Mouse (Mus musculus): ENCODE data around the gene Borcs8. TPM values are rescaled to one million over a fixed set of nuclear protein-coding genes. Genes with fewer than 3 reads are reported as not detected.

The Borcs8 gene
- 55.3 and 65.4 TPM in 2 replicates for polyA plus RNA-seq (2015; fragmentation: Nextera tagmentation; extraction: Ambion mirVana)

DNA sequence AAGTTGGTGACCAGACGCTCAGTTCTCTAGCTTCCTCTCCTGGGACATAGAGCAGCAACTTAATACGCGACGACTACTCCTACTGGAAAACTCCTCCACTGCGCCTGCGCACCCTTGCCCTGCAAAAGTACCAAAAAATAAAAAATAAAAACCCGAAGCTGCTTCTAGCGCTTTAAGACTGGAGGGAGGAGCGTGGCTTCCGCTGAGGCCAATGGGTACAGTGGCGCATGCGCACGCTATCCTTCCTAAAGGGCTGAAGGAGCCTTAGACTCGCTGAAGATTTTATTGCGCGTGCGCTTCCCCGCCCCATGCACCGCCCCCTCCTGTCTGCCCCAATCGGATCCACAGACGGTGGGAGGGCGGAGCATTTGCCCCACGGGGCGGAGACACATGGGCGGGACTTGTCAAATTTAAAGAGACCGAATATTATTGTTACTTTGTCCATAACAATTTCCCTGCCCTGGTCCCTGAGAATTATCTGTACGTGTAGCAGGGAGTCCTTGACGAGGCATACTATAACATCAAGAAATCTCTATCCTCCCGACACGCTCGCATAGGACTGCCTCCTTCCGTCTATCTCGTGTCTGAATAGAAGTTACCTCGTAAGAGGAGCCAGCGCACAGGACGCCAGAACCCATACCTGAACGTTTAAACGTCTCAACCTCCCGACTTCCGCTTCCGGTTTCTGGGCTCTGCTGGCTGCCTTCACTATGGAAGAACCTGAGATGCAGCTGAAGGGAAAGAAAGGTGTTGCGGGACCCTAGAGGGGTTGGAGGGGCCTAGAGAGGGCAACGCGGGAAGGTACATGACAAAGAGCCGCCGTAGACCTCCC, at the start of gene Borcs8, which contains the start of the genes Rfxank and Mef2b:
Gene Borcs8, plus strand, starts transcription at position 474 of the 832 bp plus-strand sequence.
Gene Rfxank, minus strand, starts transcription at position 129 of the 832 bp plus-strand sequence.
Gene Mef2b, plus strand, starts transcription at position 686 of the 832 bp plus-strand sequence.
- Histone ChIP-seq H3K4me3 (replicated peaks) (peak within 1 kb of the TSS; percentile 92), H3K36me3 (peaks cover 44% of the 10 kb centered on the region), H3K27me3 (no peaks in the 10 kb centered on the region), H3K4me1 (peaks cover 21% of the 10 kb centered on the region), H3K27ac (replicated peaks) (peak within 1 kb of the TSS; percentile 92), H3K9ac (peak within 1 kb of the TSS; percentile 93), H3K4me2 (replicated peaks) (peak within 1 kb of the TSS; percentile 78), H3K9me3 (replicated peaks) (no peaks in the 10 kb centered on the region)
- peak; percentile 98 for ATAC-seq (ENCODE audit: insufficient number of reproducible peaks, low FRiP score, low TSS enrichment, low read depth)
- under 1% methylated on average over 46 of the region's 46 CpGs for WGBS

- Histone ChIP-seq H3K4me2 (replicated peaks) (no peak overlapping the region), H3K4me1 (peaks cover 5% of the 10 kb centered on the region), H3K27ac (replicated peaks) (no peak overlapping the region), H3K9me3 (replicated peaks) (no peaks in the 10 kb centered on the region), H3K27me3 (peaks cover 47% of the 10 kb centered on the region), H3K4me3 (replicated peaks) (no peak overlapping the region), H3K9ac (no peak overlapping the region), H3K36me3 (no peaks in the 10 kb centered on the region)
- no peak for ATAC-seq (ENCODE audit: insufficient number of reproducible peaks, low FRiP score, low TSS enrichment, low read depth)
- WGBS, result 36% methylated on average over 8 of the region's 8 CpGs
Measured at GRCm38 (mm10) chr8:70092786-70093185, 46.5 kb upstream of the Borcs8 start.

GRCm38 (mm10) chr8:70099276-70099675, 40.0 kb upstream of the Borcs8 start:
- 77% methylated on average over 8 of the region's 8 CpGs for WGBS
- Histone ChIP-seq H3K27ac (replicated peaks) (no peak overlapping the region), H3K9me3 (replicated peaks) (no peaks in the 10 kb centered on the region), H3K36me3 (no peaks in the 10 kb centered on the region), H3K4me2 (replicated peaks) (no peak overlapping the region), H3K27me3 (peaks cover 6% of the 10 kb centered on the region; the same call in 1 of the 2 replicates), H3K9ac (no peak overlapping the region), H3K4me1 (no peaks in the 10 kb centered on the region), H3K4me3 (replicated peaks) (no peak overlapping the region)
- ATAC-seq (ENCODE audit: insufficient number of reproducible peaks, low FRiP score, low TSS enrichment, low read depth), result no peak

DNA sequence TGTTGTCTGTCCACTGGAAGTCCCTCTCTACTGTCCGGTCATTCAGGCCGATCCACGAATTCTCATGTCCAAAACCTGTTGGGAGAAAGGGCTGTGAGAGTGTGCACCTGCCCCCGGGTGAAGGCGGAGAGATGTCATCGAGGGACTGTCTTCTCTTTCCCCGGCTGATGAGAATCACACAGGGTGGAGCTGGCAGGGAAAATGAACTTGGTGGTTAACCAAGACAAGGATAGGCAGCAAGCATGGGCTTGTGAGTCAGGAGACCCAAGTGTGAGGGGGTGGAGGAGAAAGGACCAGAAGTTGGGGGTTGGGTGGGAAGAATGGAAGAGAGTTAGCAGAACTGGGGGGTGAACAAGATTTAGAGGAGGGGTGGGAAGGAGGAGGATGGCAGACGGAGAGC, 39.1 kb upstream of the Borcs8 start:
- no peak overlapping the region for H3K27ac ChIP-seq (replicated peaks)
- H3K9ac ChIP-seq, result no peak overlapping the region
- H3K27me3 ChIP-seq, result peaks cover 5% of the 10 kb centered on the region; the same call in 1 of the 2 replicates
- ATAC-seq (ENCODE audit: insufficient number of reproducible peaks, low FRiP score, low TSS enrichment, low read depth), result no peak
- H3K9me3 ChIP-seq (replicated peaks), result no peaks in the 10 kb centered on the region
- no peaks in the 10 kb centered on the region for H3K4me1 ChIP-seq
- WGBS, result 68% methylated on average over 8 of the region's 8 CpGs
- no peak overlapping the region for H3K4me3 ChIP-seq (replicated peaks)
- no peak overlapping the region for H3K4me2 ChIP-seq (replicated peaks)
- H3K36me3 ChIP-seq, result no peaks in the 10 kb centered on the region

DNA sequence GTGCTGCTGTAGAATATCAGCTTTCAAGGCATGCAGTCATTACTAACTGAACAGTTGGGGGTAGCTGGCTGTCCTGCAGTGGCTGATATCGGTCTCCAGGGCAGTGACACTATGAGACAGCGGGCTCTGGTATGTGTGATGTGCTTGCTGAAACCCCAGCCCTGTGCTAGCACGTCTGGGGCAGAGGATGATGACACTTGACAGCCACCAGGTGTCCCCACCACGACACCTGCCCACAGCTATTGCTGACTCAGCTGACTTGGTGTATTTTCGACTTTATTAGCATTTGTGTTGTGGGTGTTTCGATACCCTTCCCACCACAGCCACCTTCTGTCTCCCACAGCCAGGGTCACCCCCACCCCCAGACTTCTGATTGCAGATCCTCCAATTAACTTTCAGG, 34.8 kb upstream of the Borcs8 start:
- no peaks in the 10 kb centered on the region for H3K9me3 ChIP-seq (replicated peaks)
- H3K36me3 ChIP-seq, result no peaks in the 10 kb centered on the region
- H3K27ac ChIP-seq (replicated peaks), result no peak overlapping the region
- WGBS, result 18% methylated on average over 6 of the region's 6 CpGs
- H3K4me3 ChIP-seq (replicated peaks), result no peak overlapping the region
- no peak overlapping the region for H3K4me2 ChIP-seq (replicated peaks)
- ATAC-seq (ENCODE audit: insufficient number of reproducible peaks, low FRiP score, low TSS enrichment, low read depth), result no peak
- H3K9ac ChIP-seq, result no peak overlapping the region
- H3K27me3 ChIP-seq, result peaks cover 14% of the 10 kb centered on the region
- no peaks in the 10 kb centered on the region for H3K4me1 ChIP-seq

GRCm38 (mm10) chr8:70104922-70105321, 34.4 kb upstream of the Borcs8 start:
- Histone ChIP-seq H3K4me1 (no peaks in the 10 kb centered on the region), H3K4me2 (replicated peaks) (no peak overlapping the region), H3K36me3 (no peaks in the 10 kb centered on the region), H3K9ac (no peak overlapping the region), H3K4me3 (replicated peaks) (no peak overlapping the region), H3K9me3 (replicated peaks) (no peaks in the 10 kb centered on the region), H3K27ac (replicated peaks) (no peak overlapping the region), H3K27me3 (peaks cover 18% of the 10 kb centered on the region)
- WGBS, result 71% methylated on average over 7 of the region's 7 CpGs
- ATAC-seq (ENCODE audit: insufficient number of reproducible peaks, low FRiP score, low TSS enrichment, low read depth), result no peak

- Histone ChIP-seq H3K9ac (no peak overlapping the region), H3K27me3 (peaks cover 72% of the 10 kb centered on the region), H3K4me1 (peaks cover 5% of the 10 kb centered on the region; the same call in 1 of the 2 replicates), H3K9me3 (replicated peaks) (no peaks in the 10 kb centered on the region), H3K4me2 (replicated peaks) (no peak overlapping the region), H3K27ac (replicated peaks) (no peak overlapping the region), H3K36me3 (no peaks in the 10 kb centered on the region), H3K4me3 (replicated peaks) (no peak overlapping the region)
- no peak for ATAC-seq (ENCODE audit: insufficient number of reproducible peaks, low FRiP score, low TSS enrichment, low read depth)
- 79% methylated on average over 2 of the region's 2 CpGs for WGBS
Measured at GRCm38 (mm10) chr8:70110451-70110850, 28.8 kb upstream of the Borcs8 start.

DNA sequence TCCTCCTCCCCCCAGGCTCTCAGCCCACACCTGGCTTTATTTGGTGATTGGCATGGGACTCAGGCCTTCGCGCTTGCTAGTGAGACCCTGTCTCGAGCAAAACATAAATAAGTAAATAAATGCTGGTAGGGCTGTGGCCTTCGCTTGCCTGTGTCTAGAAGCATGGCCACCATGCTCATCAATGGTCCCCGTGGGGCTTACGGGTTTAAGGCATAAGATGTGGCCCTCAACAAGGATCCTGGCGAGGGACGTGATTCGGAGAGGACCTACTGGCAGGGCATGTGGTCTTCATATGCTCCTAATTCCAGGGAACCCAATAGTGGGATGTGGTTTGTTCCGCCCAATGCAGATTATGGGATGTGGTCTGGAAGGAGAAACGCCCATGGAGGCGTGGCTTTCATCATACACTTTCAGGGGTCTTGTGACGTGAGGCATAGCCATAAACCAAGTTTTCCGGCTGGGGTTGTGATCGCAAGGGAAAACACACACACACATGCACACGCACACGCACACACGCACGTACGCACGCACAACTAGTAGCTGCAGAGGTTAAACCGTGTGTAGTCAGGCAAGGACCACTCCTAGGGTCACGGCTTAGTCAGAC, 28.0 kb upstream of the Borcs8 start:
- H3K9ac ChIP-seq, result no peak overlapping the region
- H3K4me2 ChIP-seq (replicated peaks), result no peak overlapping the region; the same call in 1 of the 2 replicates
- H3K27me3 ChIP-seq, result peaks cover 77% of the 10 kb centered on the region
- H3K4me1 ChIP-seq, result peaks cover 5% of the 10 kb centered on the region; the same call in 1 of the 2 replicates
- no peak for ATAC-seq (ENCODE audit: insufficient number of reproducible peaks, low FRiP score, low TSS enrichment, low read depth)
- 0 out of 2 replicates have a peak overlapping the region, but pooled peaks have one; percentile 2 for H3K4me3 ChIP-seq (replicated peaks)
- H3K27ac ChIP-seq (replicated peaks), result no peak overlapping the region
- H3K9me3 ChIP-seq (replicated peaks), result no peaks in the 10 kb centered on the region
- WGBS, result 44% methylated on average over 23 of the region's 23 CpGs
- no peaks in the 10 kb centered on the region for H3K36me3 ChIP-seq

GRCm38 (mm10) chr8:70112401-70113016, 26.8 kb upstream of the Borcs8 start:
- Histone ChIP-seq H3K4me1 (peaks cover 5% of the 10 kb centered on the region; the same call in 1 of the 2 replicates), H3K4me3 (replicated peaks) (no peak overlapping the region), H3K4me2 (replicated peaks) (no peak overlapping the region), H3K27ac (replicated peaks) (no peak overlapping the region), H3K27me3 (peaks cover 83% of the 10 kb centered on the region), H3K36me3 (no peaks in the 10 kb centered on the region), H3K9me3 (replicated peaks) (no peaks in the 10 kb centered on the region), H3K9ac (no peak overlapping the region)
- 5% methylated on average over 43 of the region's 43 CpGs for WGBS
- ATAC-seq (ENCODE audit: insufficient number of reproducible peaks, low FRiP score, low TSS enrichment, low read depth), result no peak

DNA sequence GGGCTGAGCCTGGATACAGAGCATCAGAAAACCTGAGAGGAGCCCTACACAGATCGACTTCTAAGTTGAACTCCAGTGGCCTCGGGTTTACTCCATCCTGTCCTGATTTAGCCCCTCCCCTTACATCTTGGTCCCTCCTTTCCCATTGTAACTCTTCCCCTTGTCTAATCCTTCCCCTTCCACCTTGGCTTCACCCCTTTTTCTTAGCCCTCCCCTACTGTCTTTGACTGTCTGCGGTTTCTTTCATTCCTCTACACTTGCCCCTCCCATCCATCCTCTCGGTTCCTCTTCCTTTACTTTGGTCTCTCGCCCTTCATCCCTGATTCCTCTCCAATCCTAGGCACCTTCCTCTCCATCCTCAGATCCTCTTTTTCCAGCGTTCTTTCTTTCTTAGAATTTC, 24.8 kb upstream of the Borcs8 start:
- 11% methylated on average over 6 of the region's 6 CpGs for WGBS
- Histone ChIP-seq H3K4me3 (replicated peaks) (no peak overlapping the region), H3K9me3 (replicated peaks) (no peaks in the 10 kb centered on the region), H3K4me2 (replicated peaks) (no peak overlapping the region), H3K9ac (no peak overlapping the region), H3K27ac (replicated peaks) (no peak overlapping the region), H3K4me1 (peaks cover 5% of the 10 kb centered on the region; the same call in 1 of the 2 replicates), H3K36me3 (no peaks in the 10 kb centered on the region), H3K27me3 (peaks cover 99% of the 10 kb centered on the region)
- no peak for ATAC-seq (ENCODE audit: insufficient number of reproducible peaks, low FRiP score, low TSS enrichment, low read depth)

GRCm38 (mm10) chr8:70114892-70115291, 24.4 kb upstream of the Borcs8 start:
- WGBS, result 66% methylated on average over 13 of the region's 13 CpGs
- no peak overlapping the region for H3K4me3 ChIP-seq (replicated peaks)
- ATAC-seq (ENCODE audit: insufficient number of reproducible peaks, low FRiP score, low TSS enrichment, low read depth), result no peak
- H3K9ac ChIP-seq, result no peak overlapping the region
- H3K27me3 ChIP-seq, result peaks cover 99% of the 10 kb centered on the region
- no peak overlapping the region for H3K4me2 ChIP-seq (replicated peaks)
- peaks cover 5% of the 10 kb centered on the region; the same call in 1 of the 2 replicates for H3K4me1 ChIP-seq
- no peaks in the 10 kb centered on the region for H3K36me3 ChIP-seq
- no peak overlapping the region for H3K27ac ChIP-seq (replicated peaks)
- H3K9me3 ChIP-seq (replicated peaks), result no peaks in the 10 kb centered on the region

Measured in embryonic facial prominence, embryonic 15.5 days (tissue).